Mouse (Mus musculus): ENCODE results near the gene Xirp1. TPM values are rescaled to one million over a fixed set of nuclear protein-coding genes. Genes with fewer than 3 reads are reported as not detected.

Gene Xirp1
- total and polyA plus RNA-seq, 2 experiments: 0.09 to 0.11 TPM

- H3K79me2 ChIP-seq (ENCODE audit: control insufficient read depth, insufficient read depth, low read length): no peaks in the 10 kb centered on the region
- no peaks in the 10 kb centered on the region for H3K36me3 ChIP-seq (ENCODE audit: control insufficient read depth, insufficient read depth, low read length)
- no peak overlapping the region for H3K9ac ChIP-seq (ENCODE audit: low read depth, low read length)
- no peak for DNase-seq (ENCODE audit: extremely low read depth, low read depth, low spot score)
- 70% methylated on average over 10 of the region's 10 CpGs for WGBS
- no peak overlapping the region for H3K27ac ChIP-seq (replicated peaks; ENCODE audit: insufficient read depth, low read depth, low read length)
- no peaks in the 10 kb centered on the region for H3K4me1 ChIP-seq (ENCODE audit: control insufficient read depth, insufficient read depth, low read length)
- TF ChIP-seq POLR2A (IDR thresholded peaks at IDR 0.05; ENCODE audit: extremely low read depth, insufficient read depth, low read length) (no peak), CTCF (IDR thresholded peaks at IDR 0.05; ENCODE audit: low read depth, low read length) (no peak)
- no peak overlapping the region for H3K4me3 ChIP-seq (ENCODE audit: insufficient read depth, low read depth, low read length)
- H3K27me3 ChIP-seq (ENCODE audit: control insufficient read depth, insufficient read depth, low read length): no peaks in the 10 kb centered on the region
These were observed 30.1 kb downstream of the Xirp1 start for GRCm38 (mm10) chr9:119993092-119993844.

GRCm38 (mm10) chr9:119991310-119991709, 32.1 kb downstream of the Xirp1 start:
- H3K36me3 ChIP-seq (ENCODE audit: control insufficient read depth, insufficient read depth, low read length): no peaks in the 10 kb centered on the region
- H3K79me2 ChIP-seq (ENCODE audit: control insufficient read depth, insufficient read depth, low read length): no peaks in the 10 kb centered on the region
- 68% methylated on average over 5 of the region's 5 CpGs for WGBS
- DNase-seq (ENCODE audit: extremely low read depth, low read depth, low spot score): no peak
- H3K27ac ChIP-seq (replicated peaks; ENCODE audit: insufficient read depth, low read depth, low read length): no peak overlapping the region
- H3K4me1 ChIP-seq (ENCODE audit: control insufficient read depth, insufficient read depth, low read length): no peaks in the 10 kb centered on the region
- no peak for TF ChIP-seq POLR2A (IDR thresholded peaks at IDR 0.05; ENCODE audit: extremely low read depth, insufficient read depth, low read length)
- TF ChIP-seq CTCF (IDR thresholded peaks at IDR 0.05; ENCODE audit: low read depth, low read length): no peak
- H3K27me3 ChIP-seq (ENCODE audit: control insufficient read depth, insufficient read depth, low read length): no peaks in the 10 kb centered on the region
- H3K4me3 ChIP-seq (ENCODE audit: insufficient read depth, low read depth, low read length): no peak overlapping the region
- H3K9ac ChIP-seq (ENCODE audit: low read depth, low read length): no peak overlapping the region

- Histone ChIP-seq H3K27me3 (ENCODE audit: control insufficient read depth, insufficient read depth, low read length) (no peaks in the 10 kb centered on the region), H3K79me2 (ENCODE audit: control insufficient read depth, insufficient read depth, low read length) (peaks cover 3% of the 10 kb centered on the region), H3K4me3 (ENCODE audit: insufficient read depth, low read depth, low read length) (no peak overlapping the region), H3K36me3 (ENCODE audit: control insufficient read depth, insufficient read depth, low read length) (no peaks in the 10 kb centered on the region), H3K27ac (replicated peaks; ENCODE audit: insufficient read depth, low read depth, low read length) (no peak overlapping the region), H3K9ac (ENCODE audit: low read depth, low read length) (no peak overlapping the region), H3K4me1 (ENCODE audit: control insufficient read depth, insufficient read depth, low read length) (peaks cover 6% of the 10 kb centered on the region; the same call in 1 of the 2 replicates)
- peak; percentile 82 for DNase-seq (ENCODE audit: extremely low read depth, low read depth, low spot score)
- 42% methylated on average over 7 of the region's 7 CpGs for WGBS
- TF ChIP-seq CTCF (IDR thresholded peaks at IDR 0.05; ENCODE audit: low read depth, low read length): no peak
- no peak for TF ChIP-seq POLR2A (IDR thresholded peaks at IDR 0.05; ENCODE audit: extremely low read depth, insufficient read depth, low read length)
These were observed 35.1 kb downstream of the Xirp1 start for GRCm38 (mm10) chr9:119988304-119988703.

GRCm38 (mm10) chr9:119985881-119986574, 37.4 kb downstream of the Xirp1 start:
- no peaks in the 10 kb centered on the region for H3K36me3 ChIP-seq (ENCODE audit: control insufficient read depth, insufficient read depth, low read length)
- no peak for DNase-seq (ENCODE audit: extremely low read depth, low read depth, low spot score)
- peaks cover 23% of the 10 kb centered on the region for H3K79me2 ChIP-seq (ENCODE audit: control insufficient read depth, insufficient read depth, low read length)
- no peak overlapping the region for H3K4me3 ChIP-seq (ENCODE audit: insufficient read depth, low read depth, low read length)
- H3K27ac ChIP-seq (replicated peaks; ENCODE audit: insufficient read depth, low read depth, low read length): no peak overlapping the region
- H3K27me3 ChIP-seq (ENCODE audit: control insufficient read depth, insufficient read depth, low read length): no peaks in the 10 kb centered on the region
- H3K9ac ChIP-seq (ENCODE audit: low read depth, low read length): no peak overlapping the region
- TF ChIP-seq POLR2A (IDR thresholded peaks at IDR 0.05; ENCODE audit: extremely low read depth, insufficient read depth, low read length) (no peak), CTCF (IDR thresholded peaks at IDR 0.05; ENCODE audit: low read depth, low read length) (no peak)
- WGBS: 90% methylated on average over 10 of the region's 10 CpGs
- peaks cover 9% of the 10 kb centered on the region for H3K4me1 ChIP-seq (ENCODE audit: control insufficient read depth, insufficient read depth, low read length)

GRCm38 (mm10) chr9:119984536-119985011, 38.8 kb downstream of the Xirp1 start, which contains the start of gene Csrnp1:
TSS of gene Csrnp1 (minus strand) at chr9:119984658.
- TF ChIP-seq POLR2A (IDR thresholded peaks at IDR 0.05; ENCODE audit: extremely low read depth, insufficient read depth, low read length): no peak
- TF ChIP-seq CTCF (IDR thresholded peaks at IDR 0.05; ENCODE audit: low read depth, low read length): no peak
- Histone ChIP-seq H3K4me1 (ENCODE audit: control insufficient read depth, insufficient read depth, low read length) (peaks cover 21% of the 10 kb centered on the region), H3K27ac (replicated peaks; ENCODE audit: insufficient read depth, low read depth, low read length) (peak within 1 kb of the TSS; percentile 99), H3K79me2 (ENCODE audit: control insufficient read depth, insufficient read depth, low read length) (peaks cover 34% of the 10 kb centered on the region), H3K27me3 (ENCODE audit: control insufficient read depth, insufficient read depth, low read length) (no peaks in the 10 kb centered on the region), H3K36me3 (ENCODE audit: control insufficient read depth, insufficient read depth, low read length) (no peaks in the 10 kb centered on the region), H3K4me3 (ENCODE audit: insufficient read depth, low read depth, low read length) (peak within 1 kb of the TSS; percentile 100), H3K9ac (ENCODE audit: low read depth, low read length) (peak within 1 kb of the TSS; percentile 100)
- DNase-seq (ENCODE audit: extremely low read depth, low read depth, low spot score): no peak
- WGBS: 28% methylated on average over 14 of the region's 14 CpGs
